Mouse (Mus musculus) kidney, adult 8-10 months (tissue): ENCODE results near the gene Cep112.

ENCODE experiments used
- DNase-seq, 2 experiments: peaks; one replicate each; pipeline ENCODE4 v3.0.0; 2022

The Cep112 gene

DNA sequence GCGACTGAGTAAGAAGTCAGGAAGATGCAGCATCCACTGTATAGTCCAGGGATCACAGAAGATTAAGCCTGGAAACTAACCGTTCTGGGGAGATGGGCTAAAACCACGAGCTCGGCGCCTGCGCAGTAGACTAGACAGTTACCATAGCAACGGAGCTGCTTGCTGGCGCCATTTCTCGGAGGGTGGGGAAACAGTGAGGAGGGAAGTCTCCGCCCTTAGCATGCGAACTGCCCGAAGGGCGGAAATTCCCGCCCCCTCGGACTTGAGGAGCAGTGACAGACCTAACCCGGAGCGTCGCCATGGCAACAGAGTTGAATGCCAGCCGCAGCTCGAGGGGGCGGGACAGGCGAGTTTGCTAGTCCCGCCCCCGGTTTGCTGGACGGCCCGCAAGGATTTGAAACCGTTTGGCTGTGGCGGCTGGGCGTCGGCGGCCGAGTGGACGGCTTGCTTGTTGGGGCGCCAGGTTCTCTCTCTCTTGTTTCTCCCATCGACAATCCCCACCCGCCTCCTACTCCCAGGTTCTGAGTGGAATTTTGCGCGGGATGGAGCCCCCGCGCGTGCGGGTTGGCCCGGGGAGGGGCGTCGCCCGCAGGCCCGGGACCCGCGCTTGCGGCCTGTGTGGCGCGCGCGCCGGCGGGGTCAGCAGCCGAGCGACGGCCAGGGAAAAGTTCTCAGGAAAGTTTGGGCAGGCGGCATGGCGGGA lies at the start of gene Cep112:
Gene Cep112, plus strand, starts transcription at position 304 of the 703 bp plus-strand sequence.
- DNase-seq, result peak; percentile 99

DNA sequence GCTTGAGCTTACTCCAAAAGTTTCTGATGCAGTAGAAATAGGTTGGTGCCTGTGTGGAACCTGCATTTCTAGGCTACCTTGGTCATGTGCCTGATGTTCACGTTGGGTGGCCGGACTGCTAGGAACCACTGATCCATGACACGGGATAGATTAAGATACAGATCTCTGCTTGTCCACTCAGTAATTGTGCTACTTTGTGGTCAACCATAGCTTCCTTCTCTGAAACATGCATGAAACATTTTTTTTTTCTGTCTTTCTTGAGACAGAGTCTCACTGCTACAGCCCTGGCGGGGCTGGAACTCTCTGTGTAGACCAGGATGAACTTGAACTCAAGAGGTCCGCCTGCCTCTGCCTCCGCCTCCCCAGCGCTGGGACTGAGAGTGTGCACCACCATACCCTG lies 48.2 kb upstream of the Cep112 start:
- no peak for DNase-seq

DNA sequence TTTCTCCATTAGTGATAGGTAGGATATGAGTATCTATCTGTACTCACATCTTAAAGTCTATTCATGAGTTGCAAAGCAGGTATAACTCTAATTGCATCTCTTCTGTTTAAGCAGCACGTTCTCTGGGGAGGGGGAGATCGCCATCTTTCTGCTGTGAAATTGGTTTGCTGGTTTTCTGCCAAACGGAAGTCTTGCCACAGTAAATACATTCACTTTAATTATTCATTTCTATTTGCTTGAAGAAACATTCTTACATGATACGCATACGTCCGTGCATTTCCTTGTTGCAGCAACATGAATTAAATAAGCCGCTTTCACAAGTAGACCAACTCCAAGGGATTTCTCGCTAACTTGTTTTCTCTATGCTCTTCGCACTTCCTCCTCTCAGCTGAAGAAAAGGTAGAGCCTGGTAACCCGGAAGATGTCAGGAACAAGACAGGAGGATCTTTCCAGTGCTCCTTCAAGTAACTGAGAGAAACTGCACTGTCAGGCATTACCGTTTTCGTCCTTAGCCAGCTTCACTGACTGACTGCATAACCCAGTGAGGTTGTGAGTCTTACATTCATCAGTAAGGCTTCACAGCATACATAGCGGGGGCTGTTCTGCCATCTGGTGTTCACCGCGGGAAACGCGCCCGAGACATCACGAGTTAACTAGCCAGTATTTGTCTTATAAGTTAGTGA lies 47.2 kb upstream of the Cep112 start:
- DNase-seq, result peak; percentile 51 to 84

DNA sequence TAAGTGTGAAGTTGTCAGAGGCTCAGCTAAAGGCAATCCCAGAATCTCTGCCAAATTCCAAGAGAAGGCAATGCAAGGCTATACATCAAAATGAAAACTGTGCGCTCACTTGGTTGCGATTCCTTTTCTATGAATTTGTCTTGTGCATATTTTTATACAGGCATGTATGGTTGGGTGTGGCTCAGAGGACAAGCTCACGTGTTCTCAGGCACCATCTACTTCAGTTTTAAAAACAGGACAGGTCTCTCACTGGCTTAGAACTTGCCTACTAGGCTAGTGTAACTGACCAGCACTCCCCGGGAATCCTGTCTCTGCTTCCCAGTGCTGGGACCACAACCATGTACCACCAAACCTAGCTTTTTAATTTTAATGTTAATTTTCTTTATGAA lies 46.6 kb upstream of the Cep112 start:
- no peak for DNase-seq

DNA sequence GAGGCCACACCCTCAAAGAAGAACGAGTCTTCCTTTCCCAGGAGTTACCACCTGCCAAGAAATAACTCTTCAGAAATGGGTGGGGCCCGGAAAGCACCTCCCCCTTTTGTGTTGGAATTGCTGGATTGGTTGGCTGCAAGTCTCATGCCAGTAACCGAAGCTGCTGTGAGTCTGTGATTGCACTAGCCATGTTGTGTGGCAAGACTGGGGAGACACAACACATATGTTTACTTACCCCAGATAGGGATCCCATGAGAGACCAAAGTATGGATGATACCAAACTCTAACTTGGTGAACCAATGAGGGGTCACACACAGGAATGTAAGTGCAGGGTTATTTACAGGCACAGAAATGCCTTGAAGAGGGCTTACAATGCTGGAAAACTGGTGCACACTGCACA lies 42.3 kb upstream of the Cep112 start:
- DNase-seq, result no peak

DNA sequence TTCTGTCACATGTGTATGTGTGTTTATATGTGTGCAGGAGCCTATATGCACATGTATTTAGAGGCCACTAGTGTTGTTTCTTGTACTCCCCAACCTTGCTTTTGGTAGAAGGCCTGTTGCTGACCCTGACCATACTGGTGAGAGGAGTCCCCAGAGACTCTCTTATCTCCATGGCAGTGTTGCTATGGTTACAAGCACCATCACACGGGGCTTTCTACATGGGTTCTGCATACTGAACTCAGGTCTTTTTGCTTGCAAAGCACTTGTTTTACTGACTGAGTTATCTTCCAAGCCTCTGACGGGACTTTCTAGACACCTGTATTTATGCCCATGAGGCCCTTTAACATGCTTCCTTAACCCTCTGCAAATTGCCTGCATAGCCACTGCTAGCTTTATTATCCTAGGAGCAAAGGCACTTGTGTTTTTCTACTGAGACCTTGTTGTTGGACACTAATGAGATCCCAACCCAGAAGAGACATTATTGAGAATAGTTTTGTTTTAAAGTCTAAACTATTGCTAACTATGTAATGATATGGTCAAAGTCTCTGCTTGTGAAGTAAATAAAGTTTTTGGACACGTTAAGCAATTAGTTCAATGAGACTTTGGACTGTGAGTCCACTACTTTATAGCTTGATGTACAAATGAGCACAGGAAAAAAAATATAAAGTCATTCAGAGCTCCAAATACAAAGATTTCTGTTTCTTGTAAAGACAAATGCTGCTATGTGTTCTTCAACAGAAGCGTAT lies 39.9 kb upstream of the Cep112 start:
- no peak for DNase-seq

DNA sequence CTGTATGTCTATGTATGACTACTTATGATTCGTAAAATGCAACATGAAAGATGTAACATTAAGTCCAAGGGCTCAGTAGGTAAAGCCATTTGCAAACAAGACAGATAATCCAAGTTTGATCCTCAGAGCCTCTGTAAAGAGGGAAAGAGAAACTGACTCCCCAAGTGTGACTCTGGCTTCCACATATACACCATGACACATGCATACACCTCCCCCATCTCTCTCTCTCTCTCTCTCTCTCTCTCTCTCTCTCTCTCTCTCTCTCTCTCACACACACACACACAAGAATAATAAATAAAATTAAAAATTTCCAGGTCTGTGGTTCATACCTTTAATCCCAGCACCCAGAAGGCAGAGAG lies 39.3 kb upstream of the Cep112 start:
- DNase-seq, result no peak

DNA sequence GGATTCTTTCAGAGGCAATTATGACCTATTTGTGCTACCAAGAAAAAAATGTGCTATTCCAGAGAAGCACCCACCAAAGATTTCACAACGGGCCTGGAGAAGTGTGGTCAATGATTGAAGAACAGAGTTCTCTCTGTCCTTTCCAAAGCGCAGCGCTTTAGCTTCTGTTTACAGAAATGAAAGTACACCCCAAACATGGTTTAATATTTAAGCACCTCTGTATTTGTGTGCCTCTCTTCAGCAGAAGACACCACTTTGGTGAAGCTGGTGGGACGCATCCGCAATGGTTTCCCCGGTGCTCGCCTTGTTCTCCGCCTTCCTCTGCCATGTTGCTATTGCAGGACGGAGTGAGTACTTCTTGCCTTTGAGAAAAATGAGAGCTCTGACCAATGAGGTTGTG lies 29.9 kb upstream of the Cep112 start:
- peak in 1 of 2 experiments; percentile 41 for DNase-seq

DNA sequence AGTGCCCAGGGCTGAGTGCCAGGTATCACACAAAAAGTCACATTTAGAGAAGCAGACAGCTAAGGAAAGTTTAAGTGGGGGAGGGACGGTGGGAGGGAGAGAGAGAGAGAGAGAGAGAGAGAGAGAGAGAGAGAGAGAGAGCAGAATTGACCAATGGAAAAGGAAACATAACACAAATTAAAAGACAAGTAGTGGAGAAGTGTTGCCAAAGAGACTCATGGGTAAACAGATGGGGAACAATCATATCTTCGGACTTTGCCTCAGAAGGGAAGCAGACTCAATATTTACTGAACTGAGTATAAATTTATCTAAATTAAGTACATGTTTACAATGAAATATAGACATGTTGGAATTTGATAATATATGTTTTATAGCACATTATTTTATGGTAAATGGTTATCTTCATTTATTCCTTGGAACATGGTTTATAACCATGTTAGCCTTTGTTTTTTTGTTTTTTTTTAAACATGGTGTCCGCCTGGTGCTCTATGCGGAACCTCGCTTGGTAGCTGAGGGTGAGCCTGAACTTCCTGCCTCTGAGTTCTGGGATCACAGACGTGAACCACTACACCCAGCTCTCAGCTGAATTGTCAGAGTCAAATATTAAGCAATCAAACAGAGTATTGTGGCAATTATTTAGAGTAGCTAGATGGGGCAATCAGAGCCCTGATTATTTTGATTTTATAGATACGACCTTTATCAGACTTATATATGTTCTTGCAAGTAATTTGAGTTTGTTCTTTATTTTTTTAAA lies 28.7 kb upstream of the Cep112 start:
- DNase-seq, result no peak

DNA sequence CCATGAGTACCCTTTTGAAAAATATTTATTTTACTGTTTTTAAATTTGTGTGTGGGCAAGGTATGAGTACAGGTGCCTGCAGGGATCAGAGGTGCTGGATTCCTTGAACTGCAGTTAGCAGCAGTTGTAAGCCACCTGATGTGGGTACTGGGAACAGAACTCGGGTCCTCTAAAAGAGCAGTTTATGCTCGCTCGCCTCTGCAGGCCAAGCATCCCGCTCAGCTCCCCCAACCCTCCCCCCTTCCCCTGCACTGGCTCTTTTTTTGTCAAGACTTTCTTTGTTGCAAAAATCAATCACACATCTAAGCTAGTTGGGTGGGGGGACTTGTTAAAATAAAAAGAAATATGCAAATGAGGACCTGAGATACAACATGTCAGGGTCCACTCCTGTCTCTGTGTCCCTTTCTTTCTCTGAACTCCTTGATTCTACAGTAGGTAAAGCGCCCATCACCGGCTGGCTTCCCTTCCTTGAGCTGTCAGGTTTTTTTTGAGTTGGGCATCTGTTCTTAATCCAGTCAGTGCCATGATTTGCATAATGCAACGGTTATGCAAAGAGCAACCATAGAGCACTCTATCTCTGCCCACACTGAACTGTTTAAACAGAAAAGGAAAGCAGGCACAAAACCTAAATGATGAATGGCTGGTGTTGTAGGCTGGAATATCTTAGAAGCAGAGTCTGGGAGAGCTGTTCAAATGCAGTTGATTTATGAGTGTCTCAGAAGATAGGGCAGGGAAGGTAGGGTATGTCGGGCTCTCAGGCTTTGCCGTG lies 14.9 kb upstream of the Cep112 start:
- no peak for DNase-seq

DNA sequence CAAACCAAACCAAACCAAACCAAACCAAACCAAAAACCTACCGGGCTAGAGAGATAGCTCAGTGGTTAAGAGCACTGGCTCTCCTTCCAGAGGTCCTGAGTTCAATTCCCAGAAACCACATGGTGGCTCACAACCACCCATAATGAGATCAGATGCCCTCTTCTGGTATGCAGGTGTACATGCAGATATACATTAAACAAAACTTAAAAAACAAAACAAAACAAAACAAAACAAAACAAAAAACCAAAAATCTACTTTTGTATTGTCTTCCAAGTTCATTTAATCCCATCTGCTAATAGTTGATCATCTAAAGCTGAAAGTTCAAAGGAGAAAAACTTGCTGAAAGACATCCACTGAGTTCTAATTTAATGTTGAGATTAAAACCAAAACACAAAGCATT lies 8.6 kb upstream of the Cep112 start:
- DNase-seq, result no peak

DNA sequence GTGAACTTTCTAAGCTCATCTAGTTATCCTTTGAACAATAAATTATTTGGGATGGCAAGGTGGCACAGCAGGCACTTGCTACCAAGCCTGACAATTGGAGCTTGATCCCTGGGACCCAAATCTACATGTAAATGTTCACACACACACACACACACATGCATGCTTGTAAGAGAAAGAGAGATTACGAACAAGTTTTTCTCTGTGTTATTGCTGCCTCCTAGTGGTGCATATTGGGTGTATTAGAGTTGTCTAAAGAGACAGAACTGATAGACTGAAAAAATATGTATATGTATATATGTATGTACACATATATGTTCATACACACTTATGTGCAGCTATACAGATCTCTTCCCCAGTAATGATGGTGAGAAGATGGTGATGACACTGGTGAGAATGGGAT lies 6.5 kb upstream of the Cep112 start:
- DNase-seq, result no peak

DNA sequence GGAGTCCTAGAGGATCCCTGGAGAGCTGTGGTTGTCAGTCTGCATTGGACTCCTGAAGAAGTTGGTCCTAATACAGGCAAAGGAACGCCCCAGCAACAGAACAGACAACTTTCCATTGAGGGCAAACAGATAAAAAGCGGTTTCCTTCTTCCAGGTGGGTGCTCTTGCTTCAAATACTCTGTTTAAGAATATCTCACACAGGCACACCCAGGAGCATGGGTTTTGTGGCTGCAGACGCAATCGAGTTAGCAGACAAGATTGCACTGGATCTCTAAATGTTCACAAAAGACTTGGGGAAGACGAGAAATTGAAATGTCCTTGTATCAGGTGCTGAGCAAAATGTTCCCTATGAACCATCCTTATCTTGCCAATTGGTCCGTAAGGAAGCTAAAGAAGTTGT lies 5.8 kb upstream of the Cep112 start:
- no peak for DNase-seq

DNA sequence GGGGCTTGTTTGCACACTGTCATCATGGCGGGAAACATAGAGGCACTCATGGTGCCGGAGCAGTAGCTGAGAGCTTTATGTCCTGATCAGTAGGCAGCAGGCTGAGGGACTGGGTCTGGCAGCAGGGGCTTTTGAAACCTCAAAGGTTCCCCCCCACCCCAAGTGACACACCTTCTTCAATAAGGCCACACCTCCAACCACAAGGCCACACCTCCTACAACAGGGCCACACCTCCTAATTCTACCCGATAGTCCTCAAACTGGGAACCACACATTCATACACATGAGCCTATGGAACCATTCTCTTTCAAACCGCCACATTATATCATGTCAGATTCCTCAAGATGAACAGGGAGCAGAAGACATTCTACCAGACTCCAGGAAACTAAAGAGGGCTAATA lies 4.2 kb upstream of the Cep112 start:
- DNase-seq, result no peak

DNA sequence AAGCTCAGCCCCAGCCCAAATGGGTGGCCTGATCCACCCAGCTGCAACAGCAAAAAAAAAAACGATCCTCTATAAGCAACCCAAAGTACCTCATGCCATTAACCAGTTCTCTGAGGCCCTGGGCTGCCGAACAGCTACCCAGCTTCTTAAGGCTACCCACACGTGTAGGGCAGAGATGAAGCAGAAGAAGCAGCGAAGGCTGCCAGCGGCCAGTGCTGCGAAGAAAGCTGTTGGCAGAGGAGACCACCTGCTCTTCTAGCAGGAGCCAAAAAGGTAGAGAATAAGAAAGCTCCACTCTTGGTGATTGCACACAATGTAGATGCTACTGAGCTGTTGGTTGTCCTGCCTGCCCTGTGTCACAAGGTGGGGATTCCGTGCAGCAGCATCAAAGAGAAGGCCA lies 1.8 kb upstream of the Cep112 start:
- no peak for DNase-seq

DNA sequence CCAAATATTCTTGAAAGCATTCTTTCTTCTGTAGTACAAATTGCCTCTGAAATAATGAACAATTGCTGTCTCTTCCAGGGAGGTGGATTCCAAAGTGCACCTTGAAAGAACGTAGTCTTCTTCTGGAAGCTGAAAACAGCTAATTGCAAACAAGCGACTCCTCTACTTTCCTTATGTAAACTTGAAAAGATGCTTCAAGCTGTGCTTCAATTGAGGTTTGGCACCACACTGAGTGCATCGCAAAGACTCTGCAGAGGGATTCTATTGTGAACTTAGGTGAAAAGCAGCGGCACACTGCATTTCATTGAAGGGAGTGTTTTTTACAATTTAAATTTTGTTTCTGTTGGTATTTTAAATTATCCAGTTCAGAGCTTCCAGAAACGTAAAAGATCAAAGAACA lies 881 bp upstream of the Cep112 start:
- DNase-seq, result no peak

DNA sequence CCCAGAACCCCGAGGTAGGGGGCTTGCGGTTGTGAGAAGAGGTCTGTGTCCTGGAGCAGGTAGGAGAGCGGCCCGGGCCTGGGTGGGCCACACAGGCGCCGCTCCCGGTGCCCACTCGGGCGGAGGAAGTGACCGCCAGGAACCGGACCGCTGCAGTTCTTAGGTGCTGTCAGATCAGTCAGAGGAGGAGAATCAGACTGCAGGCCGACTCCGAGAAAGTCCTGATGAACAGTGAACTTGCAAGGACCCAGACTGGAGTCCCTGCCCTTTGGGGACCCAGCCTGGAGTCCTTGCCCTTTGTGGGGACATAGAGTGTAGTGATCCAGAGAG lies 565 bp downstream of the Cep112 start:
- DNase-seq, result peak in 1 of 2 experiments; percentile 7

DNA sequence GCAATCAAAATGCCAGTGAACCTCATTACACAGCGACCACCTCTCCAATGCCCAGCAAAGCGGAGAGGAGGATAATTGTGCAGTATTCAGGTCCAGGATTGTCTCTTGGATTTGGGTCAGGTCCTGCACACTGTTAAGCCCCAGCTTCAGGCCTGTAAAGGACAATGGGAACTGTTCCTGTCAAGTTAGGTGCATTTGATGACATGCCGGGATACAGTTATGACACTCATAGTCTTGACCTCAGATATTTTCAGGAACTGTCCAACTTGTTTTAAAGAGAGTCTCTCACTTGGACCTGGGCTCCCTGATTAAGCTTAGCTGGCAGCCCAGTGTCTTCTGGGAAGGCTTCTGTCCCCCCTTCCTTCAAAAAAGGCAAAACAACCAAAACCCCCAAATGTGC lies 1.1 kb downstream of the Cep112 start:
- DNase-seq, result no peak

DNA sequence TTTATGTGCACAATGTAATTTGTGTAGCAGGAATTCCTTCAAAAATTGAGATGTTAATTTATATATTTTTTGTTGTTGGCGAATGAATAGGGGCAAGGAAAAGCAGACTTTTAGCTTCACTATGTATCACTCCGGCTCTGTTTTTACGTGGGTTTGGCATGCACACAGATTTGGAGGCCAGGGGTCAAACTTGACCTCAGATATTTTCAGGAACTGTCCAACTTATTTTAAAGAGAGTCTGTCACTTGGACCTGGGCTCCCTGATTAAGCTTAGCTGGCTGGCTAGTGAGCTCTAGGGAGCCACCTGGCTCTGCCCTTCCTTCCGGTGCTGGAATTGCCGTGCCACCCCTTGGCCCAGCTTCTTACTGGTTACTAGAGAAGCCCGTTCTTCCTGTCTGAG lies 2.2 kb downstream of the Cep112 start:
- DNase-seq, result no peak

DNA sequence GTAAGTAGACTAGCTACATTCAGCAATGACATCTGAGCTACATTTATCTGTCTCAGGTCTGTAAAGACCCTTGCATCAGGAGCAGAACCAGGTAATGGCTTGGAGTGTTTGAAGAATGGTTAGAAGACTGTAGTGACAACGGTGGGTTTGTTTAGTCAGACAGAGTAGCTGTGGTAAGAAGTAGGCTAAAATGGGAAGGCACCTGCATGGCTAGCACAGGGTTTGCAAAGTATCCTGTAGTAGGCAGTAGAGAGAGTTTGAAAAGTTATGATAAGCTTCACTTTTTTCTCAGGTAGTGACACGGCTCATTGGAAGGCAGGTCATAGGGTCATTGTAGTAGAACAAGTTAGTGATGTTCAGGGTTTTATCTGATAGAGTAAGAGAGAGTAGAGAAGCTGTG lies 4.1 kb downstream of the Cep112 start:
- no peak for DNase-seq

DNA sequence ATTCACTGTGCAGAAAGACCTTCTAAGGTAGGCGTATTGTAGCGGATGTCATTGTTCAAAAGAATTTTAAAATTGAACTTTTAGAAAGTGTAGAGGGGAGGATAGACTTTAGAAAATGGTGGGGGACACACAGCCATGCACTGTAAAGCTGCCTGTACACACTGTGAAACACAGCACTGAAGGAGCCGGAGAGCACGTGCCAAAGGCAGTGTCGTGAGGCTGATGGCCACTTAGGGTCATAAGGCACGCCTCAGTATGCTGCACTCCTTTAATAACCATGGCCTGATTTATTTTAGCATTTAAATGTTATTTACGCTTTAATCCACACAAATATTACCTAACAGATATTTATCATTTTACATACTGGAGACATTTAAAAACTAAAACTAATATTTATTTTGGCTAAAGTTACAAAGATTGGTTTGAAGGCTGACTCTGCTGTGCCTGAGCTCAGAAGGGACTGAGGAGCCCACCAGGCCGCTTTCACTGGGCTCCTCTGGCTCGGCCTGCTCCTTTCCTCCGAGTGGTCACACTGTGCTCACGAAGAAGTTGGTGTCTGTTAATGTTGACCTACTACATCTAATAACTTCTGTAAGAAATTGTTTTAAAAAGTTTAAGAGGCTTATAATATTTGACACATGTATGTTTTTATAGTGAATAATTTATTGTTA lies 19.0 kb downstream of the Cep112 start:
- DNase-seq, result no peak

DNA sequence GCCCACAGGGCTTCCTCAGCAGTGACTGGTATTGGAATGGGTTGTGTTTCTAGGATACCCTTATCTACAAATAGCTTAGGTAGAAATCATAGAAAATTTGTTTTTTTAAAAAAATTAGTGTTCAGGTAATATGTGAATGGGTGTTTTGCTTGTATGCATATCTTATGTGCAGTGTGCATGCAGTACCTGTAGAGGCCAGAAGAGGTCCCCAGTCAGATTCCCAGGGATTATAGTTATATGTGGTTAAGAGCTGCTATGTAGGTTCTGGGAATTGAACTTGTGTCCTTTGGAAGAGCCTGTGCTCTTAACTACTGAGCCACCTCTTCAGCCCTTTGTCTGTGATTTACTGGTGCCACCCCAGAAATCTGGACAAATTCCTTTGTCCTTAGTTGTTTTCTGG lies 22.2 kb downstream of the Cep112 start:
- peak in 1 of 2 experiments; percentile 26 for DNase-seq
